Mouse (Mus musculus) lung, embryonic 15.5 days (tissue): ENCODE data around the gene Tlr6. TPM values are rescaled to one million over a fixed set of nuclear protein-coding genes. Genes with fewer than 3 reads are reported as not detected.

Experiments used
- ATAC-seq: fragments of 200-750 bp; cut with Nextera tagmentation; 2 replicates; pipeline ENCODE4 v1.8.0; 2017; ENCODE audit warnings: moderate number of reproducible peaks, borderline replicate concordance; ENCODE audit not compliant: low FRiP score, low TSS enrichment; ENCODE audit errors: extremely low read depth
- H3K27ac ChIP-seq: fragments of 300-500 bp; sonication (generic); 2 replicates; pipeline ENCODE4 v1.5.1; 2015; ENCODE audit warnings: moderate library complexity, mild to moderate bottlenecking, inconsistent platforms
- H3K27me3 ChIP-seq: fragments of 300-500 bp; sonication (generic); 2 replicates; pipeline ENCODE4 v1.6.1; 2015; ENCODE audit warnings: inconsistent platforms
- H3K36me3 ChIP-seq: fragments of 300-500 bp; sonication (generic); 2 replicates; pipeline ENCODE4 v1.6.1; 2015; ENCODE audit warnings: inconsistent platforms
- H3K4me1 ChIP-seq: fragments of 300-500 bp; sonication (generic); 2 replicates; pipeline ENCODE4 v1.6.1; 2015; ENCODE audit warnings: inconsistent platforms
- H3K4me2 ChIP-seq: fragments of 300-500 bp; sonication (generic); 2 replicates; pipeline ENCODE4 v1.6.1; 2015; ENCODE audit warnings: inconsistent platforms, mild to moderate bottlenecking, moderate library complexity
- H3K4me3 ChIP-seq: fragments of 300-500 bp; sonication (generic); 2 replicates; pipeline ENCODE4 v1.5.1; 2015; ENCODE audit warnings: mild to moderate bottlenecking, inconsistent platforms
- H3K9ac ChIP-seq: fragments of 300-500 bp; sonication (generic); 2 replicates; pipeline ENCODE4 v1.6.1; 2015; ENCODE audit warnings: inconsistent platforms
- H3K9me3 ChIP-seq: fragments of 300-500 bp; sonication (generic); 2 replicates; pipeline ENCODE4 v1.6.1; 2016; ENCODE audit warnings: inconsistent platforms
- WGBS: fragments of 180-500 bp; shearing (Covaris S2); methylation state at CpG from one replicate; pipeline ENCODE4 v1.1.7; 2015; 5-methylcytosine and 5-hydroxymethylcytosine counted together
- polyA plus RNA-seq: library from polyadenylated mRNA; unstranded; fragments of >200 nt; fragmentation: Nextera tagmentation; extraction: Ambion mirVana; gene quantifications from 2 replicates; pipeline ENCODE4 v1.2.1, GENCODE M21; 2015

The Tlr6 gene
- 0.86 and 0.92 TPM in 2 replicates for polyA plus RNA-seq

- Histone ChIP-seq H3K9ac (no peak within 1 kb of the TSS), H3K4me2 (no peak within 1 kb of the TSS), H3K4me3 (no peak within 1 kb of the TSS), H3K4me1 (no peaks in the 10 kb centered on the region), H3K27me3 (no peaks in the 10 kb centered on the region), H3K9me3 (no peaks in the 10 kb centered on the region), H3K36me3 (no peaks in the 10 kb centered on the region), H3K27ac (no peak within 1 kb of the TSS)
- 71% methylated on average over 13 of the region's 13 CpGs for WGBS
- ATAC-seq, result no peak
Observed at GRCm38 (mm10) chr5:64959843-64960230, at the start of gene Tlr6. Gene Tlr6 (minus strand): TSS chr5:64960097.

GRCm38 (mm10) chr5:65006011-65006491 lies 46.2 kb upstream of the Tlr6 start:
- H3K27ac ChIP-seq, result no peak overlapping the region
- H3K9me3 ChIP-seq, result no peaks in the 10 kb centered on the region
- no peak overlapping the region for H3K9ac ChIP-seq
- H3K4me2 ChIP-seq, result no peak overlapping the region
- no peaks in the 10 kb centered on the region for H3K4me1 ChIP-seq
- no peak overlapping the region for H3K4me3 ChIP-seq
- H3K36me3 ChIP-seq, result peaks cover 45% of the 10 kb centered on the region
- H3K27me3 ChIP-seq, result no peaks in the 10 kb centered on the region
- 39% methylated on average over 4 of the region's 4 CpGs for WGBS
- no peak for ATAC-seq

- WGBS, result 90% methylated on average over 4 of the region's 4 CpGs
- H3K27ac ChIP-seq, result no peak overlapping the region
- H3K36me3 ChIP-seq, result peaks cover 37% of the 10 kb centered on the region
- no peaks in the 10 kb centered on the region for H3K27me3 ChIP-seq
- no peaks in the 10 kb centered on the region for H3K4me1 ChIP-seq
- H3K4me2 ChIP-seq, result no peak overlapping the region
- no peak overlapping the region for H3K4me3 ChIP-seq
- H3K9me3 ChIP-seq, result no peaks in the 10 kb centered on the region
- ATAC-seq, result no peak
- H3K9ac ChIP-seq, result no peak overlapping the region
Observed at GRCm38 (mm10) chr5:65005251-65005650, 45.4 kb upstream of the Tlr6 start.

DNA sequence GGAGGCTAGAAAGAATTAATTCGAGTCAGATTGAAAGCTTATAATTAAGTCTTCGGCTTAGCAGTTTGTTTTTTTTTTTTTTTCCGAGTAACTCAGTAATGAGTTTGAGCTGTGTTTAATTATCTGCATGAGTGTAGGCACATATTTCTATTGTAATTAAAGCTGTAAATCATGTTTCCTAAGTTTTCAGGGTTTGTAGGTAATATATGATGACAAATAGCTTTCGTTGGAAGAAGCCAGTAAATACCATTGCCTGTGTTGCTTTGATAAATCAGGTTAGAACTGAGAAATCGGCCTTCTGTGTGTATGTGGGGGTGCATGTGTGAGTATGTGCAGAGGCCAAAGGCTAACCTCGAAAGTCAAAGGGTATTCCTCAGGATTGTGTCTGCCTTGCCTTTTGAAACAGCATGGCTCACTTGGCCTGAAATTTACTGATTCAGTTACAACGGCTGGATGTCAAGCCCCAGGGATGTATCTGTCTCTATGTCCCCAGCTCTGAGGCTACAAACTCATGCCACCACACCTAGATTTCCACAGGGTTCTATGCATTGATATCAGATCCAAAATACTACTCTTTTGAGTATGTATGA lies 44.1 kb upstream of the Tlr6 start:
- Histone ChIP-seq H3K27ac (no peak overlapping the region), H3K4me1 (no peaks in the 10 kb centered on the region), H3K9ac (no peak overlapping the region), H3K27me3 (no peaks in the 10 kb centered on the region), H3K9me3 (no peaks in the 10 kb centered on the region), H3K4me3 (no peak overlapping the region), H3K36me3 (peaks cover 25% of the 10 kb centered on the region), H3K4me2 (no peak overlapping the region)
- 64% methylated on average over 7 of the region's 7 CpGs for WGBS
- ATAC-seq, result no peak

DNA sequence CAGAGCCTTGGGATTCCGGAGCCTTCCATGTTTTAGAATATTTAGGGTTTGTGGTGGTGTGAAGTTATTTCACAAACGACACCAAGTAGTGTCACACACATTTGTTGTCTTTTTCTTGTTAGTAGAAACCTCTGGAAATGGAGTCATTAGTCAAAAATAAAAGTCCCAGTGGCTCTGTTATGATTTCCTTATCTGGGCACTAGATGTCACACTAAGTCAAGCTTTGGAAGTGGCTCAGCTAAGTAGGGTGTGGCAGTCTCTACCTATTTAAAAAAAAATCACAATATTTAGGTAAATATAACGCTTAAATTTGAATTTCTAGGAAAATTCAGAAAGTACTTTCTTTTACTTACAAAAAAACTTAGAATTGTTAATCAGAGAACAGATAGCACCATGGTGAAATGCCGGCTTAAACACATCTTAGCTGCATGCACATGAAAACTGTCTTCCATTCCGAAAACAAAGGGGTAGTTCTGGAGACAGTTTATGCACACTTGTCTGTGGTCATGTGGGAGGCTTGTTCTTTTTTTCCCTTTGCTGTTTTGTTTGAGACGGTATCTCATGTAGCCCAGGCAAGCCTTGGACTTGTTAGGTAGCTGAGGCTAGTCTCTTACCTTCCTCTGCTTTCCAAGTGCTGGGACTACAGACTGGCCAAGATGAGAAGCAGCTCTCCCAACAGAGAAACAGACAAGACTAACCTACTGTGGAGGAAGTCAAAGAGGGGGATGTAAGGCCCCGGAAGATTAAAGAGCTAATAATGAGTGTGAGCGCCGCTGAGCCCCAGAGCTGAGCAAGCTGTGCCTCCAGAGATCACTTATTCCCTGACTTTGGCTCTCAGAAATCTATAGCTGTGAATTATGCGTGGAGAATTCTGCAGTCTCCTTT lies 43.3 kb upstream of the Tlr6 start:
- Histone ChIP-seq H3K27me3 (no peaks in the 10 kb centered on the region), H3K4me2 (no peak overlapping the region), H3K4me1 (no peaks in the 10 kb centered on the region), H3K36me3 (peaks cover 23% of the 10 kb centered on the region), H3K9ac (no peak overlapping the region), H3K4me3 (no peak overlapping the region), H3K9me3 (no peaks in the 10 kb centered on the region), H3K27ac (no peak overlapping the region)
- 53% methylated on average over 10 of the region's 10 CpGs for WGBS
- no peak for ATAC-seq

DNA sequence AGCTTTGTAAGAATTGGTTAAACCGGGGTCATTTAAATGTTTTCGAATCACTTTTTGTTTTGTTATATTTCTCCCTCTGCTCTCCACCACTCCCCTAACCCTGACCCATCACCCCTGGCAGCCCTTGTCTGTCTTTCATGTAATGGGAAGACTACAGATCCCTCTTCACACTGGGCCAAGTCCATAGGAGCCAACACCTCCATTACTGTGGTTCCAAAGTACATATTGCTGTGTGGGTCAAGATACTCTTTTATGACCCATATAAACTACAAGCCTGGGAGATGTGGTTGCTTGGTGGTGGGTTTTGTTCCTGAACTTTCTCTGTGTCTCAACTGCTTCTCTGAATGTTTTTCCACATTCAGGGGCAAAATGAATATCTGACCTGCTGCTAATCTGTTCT lies 35.5 kb upstream of the Tlr6 start:
- WGBS, result 95% methylated on average over 2 of the region's 2 CpGs

DNA sequence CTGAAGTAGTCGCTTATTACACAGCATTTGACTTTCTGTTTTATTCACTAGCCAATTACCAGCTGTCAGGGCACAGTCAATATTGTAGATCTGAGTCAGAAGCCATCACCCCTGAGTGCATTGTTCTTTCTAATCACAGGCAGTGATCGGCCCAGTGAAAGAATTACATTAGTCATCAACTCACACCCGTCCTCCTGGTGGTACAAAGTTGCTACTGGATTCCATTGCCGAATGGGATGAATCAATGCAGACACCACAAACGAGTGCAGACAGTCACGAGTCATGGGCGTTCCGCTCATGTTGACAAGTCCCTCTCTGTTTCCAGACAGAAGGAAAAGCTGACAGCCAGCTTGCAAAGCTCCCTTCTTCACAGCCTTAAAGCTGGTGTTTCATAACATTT lies 32.6 kb upstream of the Tlr6 start:
- H3K4me1 ChIP-seq, result no peaks in the 10 kb centered on the region
- 55% methylated on average over 8 of the region's 8 CpGs for WGBS

More for the DNA sequence above, 35.5 kb upstream of the Tlr6 start:
- ATAC-seq, result no peak
- Histone ChIP-seq H3K27me3 (no peaks in the 10 kb centered on the region), H3K9me3 (no peaks in the 10 kb centered on the region), H3K36me3 (peaks cover 31% of the 10 kb centered on the region), H3K9ac (no peak overlapping the region), H3K27ac (no peak overlapping the region), H3K4me3 (no peak overlapping the region), H3K4me2 (no peak overlapping the region), H3K4me1 (no peaks in the 10 kb centered on the region)

DNA sequence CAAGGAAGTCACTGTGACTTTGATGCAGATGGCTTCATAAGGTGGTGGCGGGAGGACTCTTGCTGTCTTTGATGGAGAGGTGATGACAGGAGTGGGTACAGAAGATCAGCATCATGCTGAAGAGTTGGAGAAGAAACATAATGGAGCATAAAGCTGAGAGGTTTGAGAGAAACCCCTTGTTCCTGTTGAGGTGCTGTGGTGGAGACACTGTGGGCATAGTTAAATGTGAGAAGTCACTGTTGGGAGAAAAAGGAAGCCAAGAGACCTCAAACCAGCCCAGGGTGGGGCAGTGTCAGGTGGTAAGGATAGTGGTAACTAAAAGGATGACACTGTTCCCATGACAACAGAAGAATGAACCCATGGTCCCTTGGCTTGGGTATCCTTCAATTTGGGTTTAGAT lies 30.0 kb upstream of the Tlr6 start:
- Histone ChIP-seq H3K4me2 (no peak overlapping the region), H3K27ac (no peak overlapping the region), H3K36me3 (peaks cover 28% of the 10 kb centered on the region), H3K4me3 (no peak overlapping the region), H3K9me3 (no peaks in the 10 kb centered on the region), H3K9ac (no peak overlapping the region), H3K27me3 (no peaks in the 10 kb centered on the region), H3K4me1 (no peaks in the 10 kb centered on the region)
- 92% methylated on average over 1 of the region's 1 CpGs for WGBS
- no peak for ATAC-seq

More for the DNA sequence above, 32.6 kb upstream of the Tlr6 start:
- Histone ChIP-seq H3K27me3 (no peaks in the 10 kb centered on the region), H3K9ac (no peak overlapping the region), H3K4me3 (no peak overlapping the region), H3K36me3 (peaks cover 40% of the 10 kb centered on the region), H3K27ac (no peak overlapping the region), H3K4me2 (no peak overlapping the region), H3K9me3 (no peaks in the 10 kb centered on the region)
- ATAC-seq, result no peak

DNA sequence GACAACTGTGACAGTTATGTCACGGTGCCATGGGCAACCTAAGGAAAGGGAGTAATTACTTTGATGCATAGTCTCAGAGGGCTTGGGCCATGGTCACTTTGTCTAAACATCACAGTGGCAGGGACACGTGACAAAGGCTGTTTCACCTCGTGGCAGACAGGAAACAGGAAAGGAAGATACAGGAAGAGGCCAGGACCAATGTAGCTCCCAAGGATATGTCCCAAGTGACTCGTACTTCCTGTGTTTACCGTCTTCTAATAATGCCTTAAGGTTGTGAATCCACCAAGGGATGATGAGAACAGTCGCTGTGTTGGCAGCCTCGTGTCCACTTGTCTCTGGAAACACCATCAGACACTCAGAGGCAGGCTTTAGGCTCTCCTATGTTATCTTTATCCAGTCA lies 26.1 kb upstream of the Tlr6 start:
- WGBS, result 48% methylated on average over 7 of the region's 7 CpGs
- H3K4me3 ChIP-seq, result no peak overlapping the region
- H3K36me3 ChIP-seq, result peaks cover 56% of the 10 kb centered on the region
- no peaks in the 10 kb centered on the region for H3K27me3 ChIP-seq
- H3K27ac ChIP-seq, result no peak overlapping the region
- H3K9me3 ChIP-seq, result no peaks in the 10 kb centered on the region
- H3K9ac ChIP-seq, result no peak overlapping the region
- no peaks in the 10 kb centered on the region for H3K4me1 ChIP-seq
- H3K4me2 ChIP-seq, result no peak overlapping the region
- ATAC-seq, result no peak

DNA sequence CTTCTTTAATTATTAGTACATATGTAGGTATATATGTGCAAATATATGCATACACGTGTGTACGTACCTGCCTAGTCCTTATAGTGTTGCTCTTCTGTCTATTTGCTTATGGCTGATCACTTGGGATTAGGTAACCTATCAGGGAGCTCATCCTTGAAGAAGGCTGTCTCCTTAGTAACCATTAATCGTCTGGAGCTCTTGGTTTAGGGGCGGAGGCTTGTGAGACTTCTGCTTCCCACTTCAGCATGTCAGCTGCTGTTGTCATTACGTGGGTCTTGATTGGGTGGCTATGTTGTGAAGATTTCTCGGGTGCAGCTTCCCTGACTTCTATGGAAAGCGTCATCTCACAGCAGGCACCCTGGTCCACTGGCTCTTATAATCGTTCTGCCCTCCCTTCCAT lies 17.2 kb upstream of the Tlr6 start:
- Histone ChIP-seq H3K4me2 (no peak overlapping the region), H3K9me3 (no peaks in the 10 kb centered on the region), H3K36me3 (peaks cover 24% of the 10 kb centered on the region), H3K4me3 (no peak overlapping the region), H3K27ac (no peak overlapping the region), H3K4me1 (no peaks in the 10 kb centered on the region), H3K9ac (no peak overlapping the region), H3K27me3 (no peaks in the 10 kb centered on the region)
- ATAC-seq, result no peak
- WGBS, result 65% methylated on average over 8 of the region's 8 CpGs

- Histone ChIP-seq H3K4me1 (peaks cover 12% of the 10 kb centered on the region), H3K36me3 (peaks cover 11% of the 10 kb centered on the region; the same call in 1 of the 2 replicates), H3K27me3 (no peaks in the 10 kb centered on the region), H3K9ac (no peak overlapping the region), H3K4me3 (no peak overlapping the region), H3K9me3 (no peaks in the 10 kb centered on the region), H3K4me2 (no peak overlapping the region), H3K27ac (no peak overlapping the region)
- no peak for ATAC-seq
- 73% methylated on average over 5 of the region's 5 CpGs for WGBS
Observed at GRCm38 (mm10) chr5:64975121-64975520, 15.2 kb upstream of the Tlr6 start.
